In genomic region chr8:83103968-83104367, GRCm38 (mm10) we compare ENCODE assay signal across 14 mouse cellular contexts.
"Had no signal": no experiment of that assay in that cellular context is flagged by ENCODE, and none has a peak within 500 bp of the region (broad histone marks: within the 10 kb centered on the region; RNA-seq: fewer than 3 reads in every experiment).

No protein-coding gene starts in this region.

- DNase-seq: kidney, adult 2 months; kidney, postnatal 14 days; lung, adult 2 months; lung, postnatal 10 days; midbrain, embryonic 14.5 days; right cerebral cortex, postnatal 14 days; thymus, postnatal 4 days had no signal

- H3K4me2 ChIP-seq: kidney, embryonic 15.5 days; neural tube, embryonic 12.5 days had no signal

- H3K4me3 ChIP-seq: kidney, embryonic 15.5 days; left cerebral cortex, adult 2 months; limb, embryonic 10.5 days; midbrain, embryonic 10.5 days; neural tube, embryonic 12.5 days had no signal

- ATAC-seq: intestine, embryonic 16.5 days had no signal

- H3K27ac ChIP-seq: kidney, embryonic 15.5 days; left cerebral cortex, adult 2 months; limb, embryonic 10.5 days; liver, embryonic 14.5 days; midbrain, embryonic 10.5 days; neural tube, embryonic 12.5 days had no signal

- H3K9me3 ChIP-seq: kidney, embryonic 15.5 days; limb, embryonic 10.5 days; midbrain, embryonic 10.5 days; neural tube, embryonic 12.5 days had no signal

- H3K4me1 ChIP-seq: kidney, embryonic 15.5 days; neural tube, embryonic 12.5 days had no signal

- H3K36me3 ChIP-seq: kidney, embryonic 15.5 days; limb, embryonic 10.5 days; midbrain, embryonic 10.5 days; neural tube, embryonic 12.5 days had no signal

- H3K9ac ChIP-seq: kidney, embryonic 15.5 days; liver, embryonic 14.5 days; neural tube, embryonic 12.5 days had no signal

- H3K27me3 ChIP-seq: kidney, embryonic 15.5 days; neural tube, embryonic 12.5 days had no signal
